In the genomic region with DNA sequence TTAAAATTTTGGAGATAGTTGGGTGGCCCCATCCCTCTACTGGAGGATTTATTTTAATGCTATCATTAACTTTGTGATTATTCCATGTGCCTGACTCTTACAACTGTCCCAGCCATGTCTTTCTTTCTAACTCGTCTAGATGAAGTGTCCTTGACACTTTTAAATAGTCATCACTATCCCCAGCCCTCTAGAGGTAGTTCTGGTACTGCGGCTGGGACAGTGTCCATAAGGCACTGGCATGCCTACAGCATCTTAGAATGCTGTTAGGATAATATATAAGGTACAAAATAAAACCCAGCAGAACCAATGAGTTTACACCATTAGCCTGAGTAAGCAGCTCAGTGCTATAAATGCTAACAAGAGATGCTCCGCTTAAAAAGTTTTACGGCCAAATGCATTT, we compare ENCODE assay signal across 22 mouse cellular contexts.
A peak's percentile ranks its signal among the peaks of the same experiment; 100 is the strongest.
DNase-seq lines count a peak whose midpoint lies in the region; ATAC-seq and TF ChIP-seq lines count a peak whose summit lies in the region.
"Had no signal": no experiment of that assay in that cellular context is flagged by ENCODE, and none has a peak within 500 bp of the region (broad histone marks: within the 10 kb centered on the region; RNA-seq: fewer than 3 reads in every experiment).

No protein-coding gene starts in this region.

- H3K9ac ChIP-seq in stomach, postnatal 0 days (ENCODE audit: low read length): no peak overlapping the region
- H3K9ac ChIP-seq: embryonic facial prominence, embryonic 12.5 days; heart, embryonic 13.5 days; liver, postnatal 0 days had no signal

- no peak overlapping the region for H3K4me3 ChIP-seq in layer of hippocampus, adult 2 months
- H3K4me3 ChIP-seq in stomach, postnatal 0 days (ENCODE audit: low read depth, low read length): no peak overlapping the region
- H3K4me3 ChIP-seq: embryonic facial prominence, embryonic 12.5 days; heart, embryonic 13.5 days had no signal

- no peaks in the 10 kb centered on the region for H3K9me3 ChIP-seq in stomach, postnatal 0 days (ENCODE audit: control insufficient read depth, low read length)
- H3K9me3 ChIP-seq: embryonic facial prominence, embryonic 12.5 days; heart, embryonic 13.5 days had no signal

- no peak overlapping the region for H3K4me2 ChIP-seq in stomach, postnatal 0 days (replicated peaks; ENCODE audit: low read depth)
- H3K4me2 ChIP-seq: embryonic facial prominence, embryonic 12.5 days; heart, embryonic 13.5 days had no signal

- no peaks in the 10 kb centered on the region for H3K36me3 ChIP-seq in stomach, postnatal 0 days (ENCODE audit: control insufficient read depth, insufficient read depth, low read length)
- H3K36me3 ChIP-seq: embryonic facial prominence, embryonic 12.5 days; heart, embryonic 13.5 days had no signal

- no peak for ATAC-seq in stomach, postnatal 0 days (ENCODE audit: low FRiP score, low TSS enrichment)
- ATAC-seq: CD4-positive, CD25-positive, alpha-beta regulatory T cell, adult 4 months; forebrain, embryonic 14.5 days; hindbrain, embryonic 16.5 days; intestine, postnatal 0 days; liver, postnatal 0 days; midbrain, embryonic 16.5 days had no signal

- H3K4me1 ChIP-seq in stomach, postnatal 0 days (replicated peaks; ENCODE audit: control insufficient read depth, insufficient read depth): no peaks in the 10 kb centered on the region
- H3K4me1 ChIP-seq: embryonic facial prominence, embryonic 12.5 days; heart, embryonic 13.5 days had no signal

- no peaks in the 10 kb centered on the region for H3K27me3 ChIP-seq in stomach, postnatal 0 days (ENCODE audit: control insufficient read depth, insufficient read depth, low read length)
- H3K27me3 ChIP-seq: embryonic facial prominence, embryonic 12.5 days; heart, embryonic 13.5 days had no signal

- no peak overlapping the region for H3K27ac ChIP-seq in layer of hippocampus, adult 2 months
- H3K27ac ChIP-seq in stomach, postnatal 0 days (replicated peaks): no peak overlapping the region
- H3K27ac ChIP-seq: embryonic facial prominence, embryonic 12.5 days; heart, embryonic 13.5 days had no signal

- TF ChIP-seq EP300 in stomach, postnatal 0 days (optimal IDR thresholded peaks at IDR 0.05): no peak

- TF ChIP-seq CTCF in layer of hippocampus, adult 2 months (conservative IDR thresholded peaks at IDR 0.05): peak; percentile 47
- TF ChIP-seq CTCF in stomach, postnatal 0 days (IDR thresholded peaks at IDR 0.05; ENCODE audit: low read depth): 0 out of 2 replicates have a peak, but pooled peaks have one; percentile 7

- peak; percentile 33 to 36 for DNase-seq in cerebellum, postnatal 10 days
- no peak for DNase-seq in cerebellum, adult 18-20 months
- no peak for DNase-seq in layer of hippocampus, adult 2 months (ENCODE audit: low spot score in 2 of 2)
- no peak for DNase-seq in layer of hippocampus, postnatal 14 days (ENCODE audit: low spot score in 2 of 2)
- DNase-seq in right cerebral cortex, postnatal 4 days: peak; percentile 2
- no peak for DNase-seq in right cerebral cortex, adult 18-20 months
- DNase-seq in stomach, postnatal 0 days (ENCODE audit: low spot score): no peak
- no peak for DNase-seq in frontal cortex, adult 2 months (ENCODE audit: extremely low spot score in 1 of 2, low spot score in 1 of 2)
- DNase-seq: adrenal gland, adult 8-10 months; gastrocnemius, postnatal 14 days; heart, adult 18-20 months; liver; liver, postnatal 0 days; lung, postnatal 36 days; spleen, adult 18-20 months had no signal

- WGBS in stomach, postnatal 0 days: 79% methylated on average over 4 of the region's 4 CpGs

Comparison
In these comparisons a context has a peak if more than half of its experiments do, and no peak if none do; other contexts are left out.
1. DNase-seq: peak in cerebellum, postnatal 10 days (2 of 2) and right cerebral cortex, postnatal 4 days (single experiment); none in cerebellum, adult 18-20 months (0 of 2), layer of hippocampus, adult 2 months (0 of 2), layer of hippocampus, postnatal 14 days (0 of 2), right cerebral cortex, adult 18-20 months (single experiment), stomach, postnatal 0 days (single experiment) and frontal cortex, adult 2 months (0 of 2).